Comparison of ENCODE assay signal across 9 mouse cellular contexts in genomic region chr6:17142577-17143359, GRCm38 (mm10).
DNase-seq lines count a peak whose midpoint lies in the region; ATAC-seq and TF ChIP-seq lines count a peak whose summit lies in the region.
"Had no signal": no experiment of that assay in that cellular context is flagged by ENCODE, and none has a peak within 500 bp of the region (broad histone marks: within the 10 kb centered on the region; RNA-seq: fewer than 3 reads in every experiment).

No protein-coding gene starts in this region.

- H3K27me3 ChIP-seq in forebrain, postnatal 0 days (ENCODE audit: insufficient read depth, low read length): no peaks in the 10 kb centered on the region
- H3K27me3 ChIP-seq in midbrain, embryonic 14.5 days (ENCODE audit: control insufficient read depth, insufficient read depth, low read length): no peaks in the 10 kb centered on the region

- no peaks in the 10 kb centered on the region for H3K36me3 ChIP-seq in forebrain, postnatal 0 days (ENCODE audit: insufficient read depth)
- H3K36me3 ChIP-seq in midbrain, embryonic 14.5 days (ENCODE audit: control insufficient read depth, insufficient read depth, low read length): no peaks in the 10 kb centered on the region

- peak overlapping the region; percentile 57 for H3K27ac ChIP-seq in gastrocnemius, adult 2 months
- H3K27ac ChIP-seq in forebrain, postnatal 0 days (ENCODE audit: low read depth, low read length): peak overlapping the region; percentile 36; the same call in 1 of the 2 replicates
- no peak overlapping the region for H3K27ac ChIP-seq in midbrain, embryonic 14.5 days (replicated peaks; ENCODE audit: low read depth, low read length)

- WGBS in forebrain, postnatal 0 days: 16% methylated on average over 4 of the region's 4 CpGs
- 6% methylated on average over 4 of the region's 4 CpGs for WGBS in midbrain, embryonic 14.5 days

- ATAC-seq in forebrain, postnatal 0 days: peak; percentile 91
- no peak for ATAC-seq in midbrain, embryonic 14.5 days (ENCODE audit: low FRiP score, low TSS enrichment)

- intact Hi-C loops in gastrocnemius, adult 2 months (cut with DNase I): no loop called here

- H3K9ac ChIP-seq in forebrain, postnatal 0 days: no peak overlapping the region
- H3K9ac ChIP-seq in midbrain, embryonic 14.5 days (replicated peaks; ENCODE audit: low read length): no peak overlapping the region

- TF ChIP-seq CTCF in gastrocnemius, adult 2 months (IDR thresholded peaks at IDR 0.05): no peak
- TF ChIP-seq CTCF in forebrain, postnatal 0 days (IDR thresholded peaks at IDR 0.05; ENCODE audit: low read depth): no peak

- 0 out of 2 replicates have a peak, but pooled peaks cover 4% of the 10 kb centered on the region for H3K4me1 ChIP-seq in forebrain, postnatal 0 days (ENCODE audit: insufficient read depth)
- H3K4me1 ChIP-seq in midbrain, embryonic 14.5 days (ENCODE audit: control insufficient read depth, insufficient read depth, low read length): peaks cover 3% of the 10 kb centered on the region; the same call in 1 of the 2 replicates

- no peak overlapping the region for H3K4me3 ChIP-seq in gastrocnemius, adult 2 months
- no peak overlapping the region for H3K4me3 ChIP-seq in forebrain, postnatal 0 days (ENCODE audit: low read depth, low read length)
- H3K4me3 ChIP-seq in midbrain, embryonic 14.5 days (replicated peaks; ENCODE audit: low read depth, low read length): no peak overlapping the region

- H3K4me2 ChIP-seq in forebrain, postnatal 0 days (ENCODE audit: low read depth): no peak overlapping the region
- H3K4me2 ChIP-seq in midbrain, embryonic 14.5 days (ENCODE audit: low read length): no peak overlapping the region

- H3K9me3 ChIP-seq in forebrain, postnatal 0 days (ENCODE audit: low read length): no peaks in the 10 kb centered on the region
- no peaks in the 10 kb centered on the region for H3K9me3 ChIP-seq in midbrain, embryonic 14.5 days (ENCODE audit: control insufficient read depth, low read length)

- no peak for DNase-seq in gastrocnemius, adult 2 months
- DNase-seq in gastrocnemius, postnatal 10 days: no peak
- DNase-seq in NIH3T3 (ENCODE audit: low read depth): peak; percentile 93
- DNase-seq in forebrain, postnatal 0 days: peak; percentile 61
- DNase-seq in midbrain, embryonic 14.5 days: peak; percentile 29
- no peak for DNase-seq in thymus, postnatal 0 days (ENCODE audit: low spot score)
- DNase-seq in kidney, postnatal 10 days: no peak
- no peak for DNase-seq in kidney, postnatal 14 days
- DNase-seq: cerebellum, adult 18-20 months had no signal

Comparison
In these comparisons a context has a peak if more than half of its experiments do, and no peak if none do; other contexts are left out.
1. DNase-seq: peak in NIH3T3 (single experiment), forebrain, postnatal 0 days (single experiment) and midbrain, embryonic 14.5 days (single experiment); none in gastrocnemius, adult 2 months (single experiment), gastrocnemius, postnatal 10 days (single experiment), thymus, postnatal 0 days (single experiment), kidney, postnatal 10 days (single experiment) and kidney, postnatal 14 days (single experiment).